Mouse (Mus musculus) adrenal gland, adult 2 months (tissue): ENCODE results near the gene Wdr5b. TPM values are rescaled to one million over a fixed set of nuclear protein-coding genes. Genes with fewer than 3 reads are reported as not detected.

ENCODE experiments used
- DNase-seq: peaks from one replicate; pipeline ENCODE4 v3.0.0; 2021
- polyA plus RNA-seq: library from polyadenylated mRNA; depleted of rRNA; stranded (reverse); fragments of >200 nt; gene quantifications from 2 replicates; pipeline ENCODE4 v1.2.3, GENCODE M21; 2012; rRNA removed
- total RNA-seq, 2 experiments: library from RNA; stranded (reverse); gene quantifications; 2 replicates each; pipeline ENCODE4 v1.2.3; 2021

The Wdr5b gene
- total and polyA plus RNA-seq, 3 experiments, result 0.75 to 5.2 (median 3.1) TPM

GRCm38 (mm10) chr16:36071071-36071449 is 30.1 kb downstream of the Wdr5b start:
- DNase-seq, result no peak

DNA sequence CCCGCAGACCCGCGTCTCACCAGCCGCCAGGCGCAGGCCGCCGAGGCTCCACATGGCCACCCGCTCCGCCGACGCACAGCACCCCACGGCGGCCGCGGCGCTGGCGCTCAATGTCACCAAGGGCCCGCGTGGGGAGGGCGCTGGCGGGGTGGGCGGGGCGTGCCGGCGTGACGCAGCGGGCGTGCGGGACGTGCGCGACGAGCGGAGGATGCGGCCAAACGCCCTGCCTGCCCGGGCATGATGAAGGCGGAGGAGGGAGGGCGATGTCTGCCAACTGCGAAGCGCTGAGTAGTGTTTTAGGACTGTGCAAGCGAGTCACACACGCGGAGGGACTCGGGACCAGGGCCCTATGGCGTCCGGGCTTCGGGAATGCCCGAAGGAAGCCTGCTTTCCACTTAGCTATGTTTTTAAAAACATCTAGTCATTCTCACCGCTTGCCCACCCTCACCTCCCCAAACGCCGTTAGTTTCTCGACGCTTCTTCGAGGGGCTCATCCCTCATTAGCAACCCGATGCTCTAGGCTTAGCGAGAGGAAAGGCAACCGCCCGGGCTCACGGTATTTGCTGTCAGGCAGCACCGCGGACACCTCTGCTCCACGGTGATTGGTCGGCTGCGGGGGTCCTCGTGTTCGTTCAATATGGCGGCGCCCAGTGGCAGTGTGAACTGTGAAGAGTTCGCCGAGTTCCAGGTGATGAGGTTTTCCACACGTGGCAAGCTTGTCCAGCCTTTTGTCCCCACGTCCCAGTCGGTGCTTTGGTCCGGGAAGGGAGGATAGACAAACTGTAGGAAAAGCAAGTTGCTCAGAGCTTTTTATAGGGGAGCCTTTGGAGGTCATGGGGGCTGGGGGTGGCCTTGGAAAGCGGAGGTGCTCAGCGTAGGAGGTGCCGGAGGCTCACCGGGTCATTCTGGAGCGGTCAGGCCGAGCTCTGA is 30.7 kb downstream of the Wdr5b start, which contains the start of the genes Fam162a and Ccdc58:
Gene Fam162a (minus strand): TSS at position 145 of the 930 bp plus-strand sequence.
Gene Ccdc58 (plus strand): TSS at position 236 of the 930 bp plus-strand sequence.
- peak; percentile 95 for DNase-seq

DNA sequence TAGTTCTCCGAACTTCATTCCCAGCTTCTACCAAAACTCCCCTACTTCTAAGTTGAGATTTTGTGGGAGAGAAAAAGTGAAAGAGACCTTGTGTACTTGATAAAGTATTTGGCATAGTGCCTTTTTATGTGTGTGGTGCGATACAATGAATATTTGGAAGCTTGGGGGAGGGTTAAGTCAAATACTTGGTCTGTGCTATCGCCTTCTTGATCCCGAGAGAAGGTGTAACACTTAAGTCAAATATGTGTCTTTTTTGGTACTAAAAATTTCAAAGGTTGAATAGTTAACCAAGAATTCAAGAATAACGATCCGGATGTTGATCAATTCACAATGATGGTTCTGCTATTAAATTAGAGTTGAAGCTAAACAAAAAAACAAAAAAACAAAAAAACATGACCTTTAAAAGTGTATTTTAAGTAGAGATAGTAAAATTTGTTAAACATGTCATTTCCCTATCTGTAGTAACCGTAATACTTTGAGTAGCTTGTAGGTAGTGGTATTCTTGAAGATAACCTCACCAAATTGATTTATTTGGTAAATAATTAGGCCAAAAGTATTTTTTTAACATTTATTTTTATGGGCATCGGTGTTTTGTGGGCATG is 31.5 kb downstream of the Wdr5b start:
- DNase-seq, result no peak

DNA sequence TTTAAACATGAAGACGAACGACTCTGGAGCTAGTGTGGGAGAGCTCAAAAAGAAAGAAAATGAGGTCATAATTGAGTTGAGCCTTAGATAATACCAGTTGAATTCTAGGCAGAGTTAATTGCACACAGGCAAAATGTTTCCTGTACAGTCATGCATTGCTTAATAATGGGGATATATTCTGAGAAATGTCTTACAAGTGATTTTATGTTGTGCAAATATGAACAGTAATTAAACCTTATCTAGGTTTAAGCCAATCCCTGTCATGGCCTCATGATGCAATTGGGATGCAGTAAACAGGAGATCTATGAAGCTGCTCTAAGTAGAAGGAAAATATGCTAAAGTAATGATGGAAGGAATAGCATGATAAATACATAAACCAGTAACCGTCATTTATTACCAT is 33.8 kb downstream of the Wdr5b start:
- no peak for DNase-seq

DNA sequence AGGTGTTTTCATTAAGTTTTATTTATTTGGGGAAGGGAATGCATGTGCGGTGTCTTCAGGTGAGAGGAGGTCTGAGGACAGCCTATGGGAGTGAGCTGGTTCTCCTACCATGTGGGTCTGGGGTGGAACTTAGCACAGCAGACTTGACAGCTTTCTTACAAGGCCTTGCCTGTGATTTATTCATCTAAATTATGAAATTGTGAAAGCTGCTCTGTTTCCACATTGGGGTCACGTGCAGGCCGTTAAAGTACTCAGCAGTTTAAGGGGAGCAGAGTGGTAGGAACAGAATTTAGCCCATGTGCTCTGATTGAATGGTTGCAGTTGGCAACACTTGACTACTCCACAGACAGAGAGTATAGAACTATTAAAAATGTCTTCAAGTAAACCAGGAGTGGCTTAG is 38.9 kb downstream of the Wdr5b start:
- peak; percentile 53 for DNase-seq

- DNase-seq, result no peak
Measured at GRCm38 (mm10) chr16:36087846-36088245, 46.9 kb downstream of the Wdr5b start.

DNA sequence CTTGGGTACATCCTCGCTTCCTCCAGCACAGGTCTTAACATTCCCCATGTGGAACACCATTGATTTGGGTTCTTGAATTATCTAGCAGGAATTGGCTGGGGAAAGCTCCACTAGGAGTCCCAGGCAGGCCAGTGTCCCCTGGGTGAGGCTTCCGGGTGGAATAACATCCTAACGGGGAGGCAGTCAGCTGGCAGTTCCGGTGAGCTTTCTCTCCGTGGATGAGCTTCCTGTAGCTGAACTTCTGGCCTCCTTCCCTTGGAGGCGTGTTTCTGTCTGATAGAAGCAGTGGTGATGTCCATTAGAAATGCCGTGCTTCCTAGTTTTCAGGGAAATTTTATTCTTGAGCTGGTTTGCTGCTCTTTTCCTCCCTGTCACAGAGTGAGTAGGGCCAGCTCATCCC is 48.1 kb downstream of the Wdr5b start:
- peak; percentile 23 for DNase-seq

- no peak for DNase-seq
Measured at GRCm38 (mm10) chr16:36089850-36090616, 49.0 kb downstream of the Wdr5b start.

GRCm38 (mm10) chr16:36090785-36091509 is 50.0 kb downstream of the Wdr5b start:
- no peak for DNase-seq

Other genes with a start within 250 kb of the Wdr5b start
- 10 to 100 TPM; 10.4 to 10.5 TPM for gene Parp14, start 169.6 kb upstream of the Wdr5b start, total RNA-seq
- 1.9 and 2.3 TPM in 2 replicates for gene Parp14, start 169.6 kb upstream of the Wdr5b start, polyA plus RNA-seq
- gene Parp9, start 102.7 kb upstream of the Wdr5b start, total RNA-seq, result 10 to 100 TPM; 10.7 to 15.4 TPM
- gene Parp9, start 102.7 kb upstream of the Wdr5b start, polyA plus RNA-seq, result 1.8 and 2.1 TPM in 2 replicates
- 10 to 100 TPM in 1 of 2 experiments, 1 to 10 TPM in 1; 7.0 to 10.2 TPM for gene Dtx3l, start 102.0 kb upstream of the Wdr5b start, total RNA-seq
- gene Dtx3l, start 102.0 kb upstream of the Wdr5b start, polyA plus RNA-seq, result 2.8 and 3.0 TPM in 2 replicates
- 10 to 100 TPM; 70.3 to 100.0 TPM for gene Kpna1, start 62.4 kb upstream of the Wdr5b start, total RNA-seq
- gene Kpna1, start 62.4 kb upstream of the Wdr5b start, polyA plus RNA-seq, result 2.5 and 3.8 TPM in 2 replicates
- 100 to 1,000 TPM; 178 to 236 TPM for gene Fam162a, start 30.4 kb downstream of the Wdr5b start, total RNA-seq
- gene Fam162a, start 30.4 kb downstream of the Wdr5b start, polyA plus RNA-seq, result 27.9 and 30.7 TPM in 2 replicates
- gene Ccdc58, start 30.5 kb downstream of the Wdr5b start, total RNA-seq, result 10 to 100 TPM; 35.6 to 35.8 TPM
- gene Ccdc58, start 30.5 kb downstream of the Wdr5b start, polyA plus RNA-seq, result 2.0 and 2.9 TPM in 2 replicates
- not detected for gene Csta1, start 90.1 kb downstream of the Wdr5b start, total RNA-seq
- not detected in 2 replicates for gene Csta1, start 90.1 kb downstream of the Wdr5b start, polyA plus RNA-seq
- gene Stfa2l1, start 115.6 kb downstream of the Wdr5b start, total RNA-seq, result not detected
- not detected in 2 replicates for gene Stfa2l1, start 115.6 kb downstream of the Wdr5b start, polyA plus RNA-seq
- gene Gm5483, start 143.0 kb downstream of the Wdr5b start, total RNA-seq, result not detected
- not detected in 2 replicates for gene Gm5483, start 143.0 kb downstream of the Wdr5b start, polyA plus RNA-seq
- gene Gm5416, start 169.2 kb downstream of the Wdr5b start, total RNA-seq, result not detected
- not detected in 2 replicates for gene Gm5416, start 169.2 kb downstream of the Wdr5b start, polyA plus RNA-seq
- 1 to 10 TPM in 1 of 2 experiments, not detected in 1; 3.5 TPM for gene 2010005H15Rik, start 180.3 kb downstream of the Wdr5b start, total RNA-seq
- gene 2010005H15Rik, start 180.3 kb downstream of the Wdr5b start, polyA plus RNA-seq, result not detected in 2 replicates
- gene Stfa1, start 235.8 kb downstream of the Wdr5b start, total RNA-seq, result not detected
- not detected in 2 replicates for gene Stfa1, start 235.8 kb downstream of the Wdr5b start, polyA plus RNA-seq